Mouse (Mus musculus) ES-E14 (cell line): Measurements from ENCODE around the gene Slc26a10.

ENCODE experiments used
- CHD2 ChIP-seq: IDR thresholded peaks from 2 replicates; pipeline ENCODE4 v1.6.1; 2014; ENCODE audit warnings: mild to moderate bottlenecking, low read depth, low read length, inconsistent platforms
- ZNF384 ChIP-seq: IDR thresholded peaks from 2 replicates; pipeline ENCODE4 v1.6.1; 2012; ENCODE audit warnings: low read depth, low read length, inconsistent platforms

- TF ChIP-seq CHD2: no peak
- no peak for TF ChIP-seq ZNF384
These were observed 2.2 kb upstream of the Slc26a10 start for GRCm38 (mm10) chr10:127182624-127183023.
